Mouse (Mus musculus): ENCODE results near the gene Mcm9. TPM values are rescaled to one million over a fixed set of nuclear protein-coding genes. Genes with fewer than 3 reads are reported as not detected.

Mcm9 gene
- 6.5 and 8.5 TPM in 2 replicates for polyA plus RNA-seq (2012; rRNA removed)

GRCm38 (mm10) chr10:53630339-53630738 is at the start of gene Mcm9:
Gene Mcm9, minus strand, starts transcription at chr10:53630439.

GRCm38 (mm10) chr10:53596677-53597120 is 33.5 kb downstream of the Mcm9 start, which contains the start of gene Asf1a:
Gene Asf1a, plus strand, starts transcription at chr10:53596757.

Other genes with a start within 250 kb of the Mcm9 start
- 73.0 and 100 TPM in 2 replicates for gene Asf1a, start 33.7 kb downstream of the Mcm9 start, polyA plus RNA-seq (2012; rRNA removed)
- gene Fam184a, start 120.7 kb upstream of the Mcm9 start, polyA plus RNA-seq (2012; rRNA removed), result 11.0 and 11.6 TPM in 2 replicates

All from central nervous system, embryonic 11.5 days (tissue).